ENCODE assay signal across 16 mouse cellular contexts in the genomic region with DNA sequence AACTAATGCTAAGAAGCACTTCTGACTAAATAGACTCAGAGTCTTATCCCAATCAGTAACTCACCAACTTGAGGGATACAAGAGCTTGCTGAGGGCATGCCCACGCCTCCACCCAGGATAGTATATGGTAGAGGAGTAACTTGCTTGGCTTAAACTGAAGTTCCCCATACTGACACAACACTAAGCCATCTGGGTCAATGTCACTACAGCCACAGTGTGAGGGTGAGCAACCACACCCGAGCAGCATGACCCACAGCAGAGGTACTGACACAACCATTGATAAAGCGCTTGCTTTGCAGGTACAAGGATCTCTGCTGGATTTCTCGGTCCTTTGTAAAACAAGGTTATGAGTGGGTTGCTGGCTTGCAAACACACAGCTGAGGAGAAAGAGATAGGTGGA.
"Had no signal": no experiment of that assay in that cellular context is flagged by ENCODE, and none has a peak within 500 bp of the region (broad histone marks: within the 10 kb centered on the region; RNA-seq: fewer than 3 reads in every experiment).

No protein-coding gene starts in this region.

- H3K36me3 ChIP-seq: neural tube, embryonic 13.5 days; neural tube, embryonic 15.5 days; stomach, embryonic 15.5 days had no signal

- H3K27me3 ChIP-seq: neural tube, embryonic 13.5 days; neural tube, embryonic 15.5 days; stomach, embryonic 15.5 days had no signal

- H3K4me1 ChIP-seq: stomach, embryonic 15.5 days had no signal

- H3K4me3 ChIP-seq: neural tube, embryonic 13.5 days; neural tube, embryonic 15.5 days; stomach, embryonic 15.5 days had no signal

- H3K27ac ChIP-seq: neural tube, embryonic 13.5 days; neural tube, embryonic 15.5 days; stomach, embryonic 15.5 days; stomach, postnatal 0 days had no signal

- DNase-seq: retina, postnatal 1 day; right cerebral cortex, adult 18-20 months; right cerebral cortex, postnatal 14 days; right cerebral cortex, postnatal 25 days; right cerebral cortex, postnatal 4 days; spleen, adult 18-20 months; thymus, adult 18-20 months; thymus, adult 2 months; thymus, postnatal 14 days; thymus, postnatal 25 days; thymus, postnatal 36 days; thymus, postnatal 4 days had no signal

- H3K9ac ChIP-seq: neural tube, embryonic 13.5 days; neural tube, embryonic 15.5 days; stomach, embryonic 15.5 days had no signal
